30 mouse cellular contexts compared by ENCODE assay signal in the genomic region with DNA sequence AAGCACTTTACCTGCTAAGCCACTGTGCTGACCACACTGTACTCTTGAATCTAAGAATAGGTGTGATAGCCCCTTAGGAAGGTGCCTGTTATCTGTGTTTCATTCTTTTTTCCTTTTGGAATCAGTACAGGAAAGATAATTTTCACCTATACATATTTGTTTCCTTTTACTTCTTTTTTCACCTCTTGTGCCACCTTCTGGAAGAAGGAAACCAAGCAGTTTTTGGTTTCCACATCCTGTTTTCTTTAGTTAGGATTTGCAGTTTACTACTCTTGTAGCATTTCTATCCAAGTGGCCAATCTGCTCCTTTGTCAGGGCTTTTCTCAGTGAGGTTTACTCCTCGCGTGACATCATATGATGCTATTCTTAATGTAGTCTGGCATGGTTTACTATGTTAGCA.
DNase-seq lines count a peak whose midpoint lies in the region; ATAC-seq and TF ChIP-seq lines count a peak whose summit lies in the region.
"Had no signal": no experiment of that assay in that cellular context is flagged by ENCODE, and none has a peak within 500 bp of the region (broad histone marks: within the 10 kb centered on the region; RNA-seq: fewer than 3 reads in every experiment).

No protein-coding gene starts in this region.

- no peaks in the 10 kb centered on the region for H3K27me3 ChIP-seq in kidney, postnatal 0 days (ENCODE audit: insufficient read depth, low read length)
- H3K27me3 ChIP-seq: embryonic facial prominence, embryonic 13.5 days; hindbrain, embryonic 15.5 days; liver, embryonic 12.5 days; megakaryocyte, embryonic 14.5 days; midbrain, embryonic 15.5 days; neural tube, embryonic 12.5 days; stomach, embryonic 15.5 days had no signal

- H3K36me3 ChIP-seq in kidney, postnatal 0 days (ENCODE audit: insufficient read depth, low read length), result 0 out of 2 replicates have a peak, but pooled peaks cover 5% of the 10 kb centered on the region
- H3K36me3 ChIP-seq: midbrain, embryonic 15.5 days; stomach, embryonic 15.5 days had no signal

- H3K4me2 ChIP-seq in kidney, postnatal 0 days (ENCODE audit: low read length), result no peak overlapping the region
- H3K4me2 ChIP-seq: embryonic facial prominence, embryonic 13.5 days; heart, embryonic 11.5 days; hindbrain, embryonic 15.5 days; liver, embryonic 12.5 days; midbrain, embryonic 15.5 days; neural tube, embryonic 12.5 days; stomach, embryonic 15.5 days had no signal

- H3K4me3 ChIP-seq in kidney, postnatal 0 days (replicated peaks; ENCODE audit: low read depth, low read length), result no peak overlapping the region
- H3K4me3 ChIP-seq: embryonic facial prominence, embryonic 13.5 days; hindbrain, embryonic 15.5 days; liver, embryonic 12.5 days; megakaryocyte, embryonic 14.5 days; midbrain, embryonic 15.5 days; neural tube, embryonic 12.5 days; stomach, embryonic 15.5 days had no signal

- H3K4me1 ChIP-seq in kidney, postnatal 0 days (replicated peaks; ENCODE audit: insufficient read depth, low read length), result no peaks in the 10 kb centered on the region
- H3K4me1 ChIP-seq: embryonic facial prominence, embryonic 13.5 days; hindbrain, embryonic 15.5 days; liver, embryonic 12.5 days; midbrain, embryonic 15.5 days; neural tube, embryonic 12.5 days; stomach, embryonic 15.5 days had no signal

- ATAC-seq in frontal cortex, adult (ENCODE audit: low TSS enrichment), result peak; percentile 44
- no peak for ATAC-seq in kidney, postnatal 0 days (replicated peaks; ENCODE audit: low FRiP score, low read depth)
- ATAC-seq: activated CD4-positive, CD25-positive, alpha-beta regulatory T cell, adult 4 months; CD4-positive, CD25-positive, alpha-beta regulatory T cell, adult 4 months; forebrain, embryonic 16.5 days; liver, embryonic 12.5 days; liver, postnatal 0 days; midbrain, embryonic 15.5 days had no signal

- WGBS in kidney, postnatal 0 days, result 97% methylated on average over 2 of the region's 2 CpGs

- no peak for DNase-seq in frontal cortex, postnatal 14 days (ENCODE audit: low spot score in 2 of 2)
- DNase-seq in kidney, postnatal 0 days (ENCODE audit: low spot score), result no peak
- DNase-seq in kidney, postnatal 14 days, result no peak
- DNase-seq in 3T3-L1 (ENCODE audit: low read depth, low spot score), result peak; percentile 27
- DNase-seq in adipocyte (ENCODE audit: low spot score), result peak; percentile 4
- DNase-seq in adrenal gland, adult 2 months, result no peak
- DNase-seq in right cerebral cortex, adult 2 months (ENCODE audit: low spot score in 2 of 2), result no peak
- DNase-seq: adrenal gland, postnatal 10 days; cerebellum, adult 11-12 months; cerebellum, postnatal 10 days; gastrocnemius, postnatal 14 days; kidney, adult 8-10 months; kidney, postnatal 10 days; left cerebral cortex, postnatal 4 days; liver, postnatal 0 days; lung, postnatal 36 days; right cerebral cortex, postnatal 14 days; thymus, postnatal 14 days had no signal

- H3K9me3 ChIP-seq in kidney, postnatal 0 days (replicated peaks; ENCODE audit: low read length), result no peaks in the 10 kb centered on the region
- H3K9me3 ChIP-seq: embryonic facial prominence, embryonic 13.5 days; hindbrain, embryonic 15.5 days; liver, embryonic 12.5 days; megakaryocyte, embryonic 14.5 days; midbrain, embryonic 15.5 days; neural tube, embryonic 12.5 days; stomach, embryonic 15.5 days had no signal

- no peak overlapping the region for H3K9ac ChIP-seq in kidney, postnatal 0 days (ENCODE audit: low read depth, low read length)
- H3K9ac ChIP-seq: embryonic facial prominence, embryonic 13.5 days; hindbrain, embryonic 15.5 days; liver, embryonic 12.5 days; liver, postnatal 0 days; midbrain, embryonic 15.5 days; neural tube, embryonic 12.5 days; stomach, embryonic 15.5 days had no signal

- peak; percentile 19; the same call in 1 of the 2 replicates for TF ChIP-seq CTCF in kidney, postnatal 0 days (IDR thresholded peaks at IDR 0.05; ENCODE audit: low read depth)

- H3K27ac ChIP-seq in kidney, postnatal 0 days, result no peak overlapping the region
- H3K27ac ChIP-seq: embryonic facial prominence, embryonic 13.5 days; hindbrain, embryonic 15.5 days; liver, embryonic 12.5 days; midbrain, embryonic 15.5 days; neural tube, embryonic 12.5 days; stomach, embryonic 15.5 days had no signal

Comparison
In these comparisons a context has a peak if more than half of its experiments do, and no peak if none do; other contexts are left out.
1. DNase-seq: peak in 3T3-L1 (single experiment) and adipocyte (single experiment); none in frontal cortex, postnatal 14 days (0 of 2), kidney, postnatal 0 days (single experiment), kidney, postnatal 14 days (single experiment), adrenal gland, adult 2 months (single experiment) and right cerebral cortex, adult 2 months (0 of 2).